Mouse (Mus musculus) spleen, adult 2 months (tissue): ENCODE measurements around the gene Wdr1.

ENCODE experiments used
- CTCF ChIP-seq: fragments of 200-500 bp; IDR thresholded peaks from 2 replicates; pipeline ENCODE4 v1.5.1; 2011; ENCODE audit warnings: mild to moderate bottlenecking, inconsistent platforms; ENCODE audit not compliant: insufficient read depth, insufficient read length, insufficient replicate concordance; ENCODE audit errors: extremely low read depth
- POLR2A ChIP-seq: fragments of 200-500 bp; IDR thresholded peaks from 2 replicates; pipeline ENCODE4 v1.6.1; 2011; ENCODE audit warnings: low read depth, low read length, inconsistent platforms

DNA sequence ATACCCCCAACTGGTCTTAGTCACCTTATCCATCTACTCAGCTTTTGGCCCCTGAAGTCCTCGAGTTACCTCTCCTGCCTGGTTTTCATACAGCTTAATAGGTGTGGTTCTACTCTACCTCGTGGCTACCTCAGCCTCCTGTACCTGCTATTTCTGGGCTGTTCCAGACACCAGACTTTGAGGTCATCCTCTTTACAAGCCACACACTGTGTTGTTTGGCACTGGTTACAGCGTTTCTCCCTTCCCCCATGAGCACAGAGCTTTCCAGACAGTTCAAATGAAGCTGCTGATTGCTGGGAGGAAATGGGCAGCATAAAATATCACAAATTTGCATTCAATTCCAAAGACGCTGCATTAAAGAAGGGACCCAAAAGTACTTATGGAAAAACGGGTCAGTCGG, 1.8 kb upstream of the Wdr1 start:
- TF ChIP-seq POLR2A = no peak
- no peak for TF ChIP-seq CTCF
